Comparison of ENCODE assay signal across 10 mouse cellular contexts in genomic region chr12:83145074-83145473, GRCm38 (mm10).
DNase-seq lines count a peak whose midpoint lies in the region; ATAC-seq and TF ChIP-seq lines count a peak whose summit lies in the region.
"Had no signal": no experiment of that assay in that cellular context is flagged by ENCODE, and none has a peak within 500 bp of the region (broad histone marks: within the 10 kb centered on the region; RNA-seq: fewer than 3 reads in every experiment).

No protein-coding gene starts in this region.

- no peak overlapping the region for H3K4me2 ChIP-seq in hindbrain, embryonic 16.5 days (ENCODE audit: low read length)
- no peak overlapping the region for H3K4me2 ChIP-seq in hindbrain, embryonic 12.5 days (replicated peaks)
- H3K4me2 ChIP-seq in heart, embryonic 15.5 days: no peak overlapping the region

- no peaks in the 10 kb centered on the region for H3K4me1 ChIP-seq in hindbrain, embryonic 16.5 days (ENCODE audit: control insufficient read depth, insufficient read depth, low read depth, low read length)
- peaks cover 7% of the 10 kb centered on the region for H3K4me1 ChIP-seq in hindbrain, embryonic 12.5 days
- H3K4me1 ChIP-seq in heart, embryonic 15.5 days (replicated peaks): peaks cover 49% of the 10 kb centered on the region

- DNase-seq in cerebellum, adult 11-12 months: peak; percentile 55
- no peak for DNase-seq in cerebellum, adult 8-10 months
- peak; percentile 84 for DNase-seq in gastrocnemius, adult 2 months
- no peak for DNase-seq in Muller cell, postnatal 12 days (ENCODE audit: inconsistent ontology term)
- DNase-seq: adrenal gland, postnatal 10 days; lung, postnatal 4 days had no signal

- H3K27ac ChIP-seq in hindbrain, embryonic 16.5 days (ENCODE audit: low read depth, low read length): no peak overlapping the region
- H3K27ac ChIP-seq in hindbrain, embryonic 12.5 days: no peak overlapping the region
- H3K27ac ChIP-seq in gastrocnemius, adult 2 months: peak overlapping the region; percentile 94
- H3K27ac ChIP-seq in heart, embryonic 15.5 days: peak overlapping the region; percentile 58

- no peaks in the 10 kb centered on the region for H3K27me3 ChIP-seq in hindbrain, embryonic 16.5 days (replicated peaks; ENCODE audit: control insufficient read depth, insufficient read depth, low read length)
- no peaks in the 10 kb centered on the region for H3K27me3 ChIP-seq in hindbrain, embryonic 12.5 days
- H3K27me3 ChIP-seq in heart, embryonic 15.5 days: no peaks in the 10 kb centered on the region

- H3K4me3 ChIP-seq in hindbrain, embryonic 16.5 days (ENCODE audit: low read length): no peak overlapping the region
- H3K4me3 ChIP-seq in hindbrain, embryonic 12.5 days: no peak overlapping the region
- no peak overlapping the region for H3K4me3 ChIP-seq in gastrocnemius, adult 2 months
- no peak overlapping the region for H3K4me3 ChIP-seq in heart, embryonic 15.5 days

- H3K9ac ChIP-seq in hindbrain, embryonic 16.5 days (ENCODE audit: low read depth, low read length): no peak overlapping the region
- H3K9ac ChIP-seq in hindbrain, embryonic 12.5 days: no peak overlapping the region
- no peak overlapping the region for H3K9ac ChIP-seq in heart, embryonic 15.5 days

- 48% methylated on average over 3 of the region's 3 CpGs for WGBS in hindbrain, embryonic 16.5 days
- 81% methylated on average over 3 of the region's 3 CpGs for WGBS in hindbrain, embryonic 12.5 days
- WGBS in heart, embryonic 15.5 days: 59% methylated on average over 3 of the region's 3 CpGs

- TF ChIP-seq CTCF in gastrocnemius, adult 2 months (IDR thresholded peaks at IDR 0.05): no peak

- intact Hi-C loops in gastrocnemius, adult 2 months (cut with DNase I): loop anchor here (10.0 kb wide), 1 partner anchor 260 kb away; no protein-coding TSS in a partner anchor

- H3K36me3 ChIP-seq in hindbrain, embryonic 16.5 days (ENCODE audit: control insufficient read depth, insufficient read depth, low read length): no peaks in the 10 kb centered on the region
- no peaks in the 10 kb centered on the region for H3K36me3 ChIP-seq in hindbrain, embryonic 12.5 days
- no peaks in the 10 kb centered on the region for H3K36me3 ChIP-seq in heart, embryonic 15.5 days

- peak; percentile 32; the same call in 1 of the 2 replicates for ATAC-seq in hindbrain, embryonic 16.5 days
- no peak for ATAC-seq in hindbrain, embryonic 12.5 days (ENCODE audit: low FRiP score)
- peak; percentile 60; the same call in 1 of the 2 replicates for ATAC-seq in heart, embryonic 15.5 days (replicated peaks; ENCODE audit: insufficient number of reproducible peaks, insufficient read depth, low FRiP score, low read depth)
- ATAC-seq in megakaryocyte-erythroid progenitor cell, adult 5-6 weeks (replicated peaks; ENCODE audit: low FRiP score, low TSS enrichment, poor library complexity, severe bottlenecking): no peak

- no peaks in the 10 kb centered on the region for H3K9me3 ChIP-seq in hindbrain, embryonic 16.5 days (ENCODE audit: control insufficient read depth, low read length)
- H3K9me3 ChIP-seq in hindbrain, embryonic 12.5 days (replicated peaks): no peaks in the 10 kb centered on the region
- no peaks in the 10 kb centered on the region for H3K9me3 ChIP-seq in heart, embryonic 15.5 days (replicated peaks)

Comparison
In these comparisons a context has a peak if more than half of its experiments do, and no peak if none do; other contexts are left out.
1. DNase-seq: peak in cerebellum, adult 11-12 months (single experiment) and gastrocnemius, adult 2 months (single experiment); none in cerebellum, adult 8-10 months (single experiment) and Muller cell, postnatal 12 days (single experiment).
2. ATAC-seq: peak in hindbrain, embryonic 16.5 days (single experiment) and heart, embryonic 15.5 days (single experiment); none in hindbrain, embryonic 12.5 days (single experiment) and megakaryocyte-erythroid progenitor cell, adult 5-6 weeks (single experiment).
3. H3K27ac ChIP-seq: peak in gastrocnemius, adult 2 months (single experiment) and heart, embryonic 15.5 days (single experiment); none in hindbrain, embryonic 16.5 days (single experiment) and hindbrain, embryonic 12.5 days (single experiment).